Mouse (Mus musculus) erythroid progenitor cell, adult 5-6 weeks (primary cell): ENCODE results near the gene Amn. TPM values are rescaled to one million over a fixed set of nuclear protein-coding genes. Genes with fewer than 3 reads are reported as not detected.

Experiments used
- ATAC-seq: replicated peaks from 2 replicates; pipeline ENCODE4 v1.8.0; 2016; ENCODE audit warnings: moderate number of reproducible peaks, mild to moderate bottlenecking, moderate TSS enrichment, inconsistent platforms; ENCODE audit not compliant: poor library complexity, low FRiP score, severe bottlenecking
- total RNA-seq, 2 experiments: library from RNA; stranded (forward) in 1 of 2; stranded (reverse) in 1 of 2; fragments of 150-400 nt in 1 of 2; fragments of 186-747, 209-891 nt in 1 of 2; gene quantifications; 2 replicates each; pipeline versions ENCODE4 v1.2.3 to v1.2.4; 2015 to 2017; ENCODE audit warnings: low replicate concordance in 2 of 2

Amn gene
- total RNA-seq (2015; ENCODE audit: low replicate concordance): not detected in 2 replicates
- not detected in 2 replicates for total RNA-seq (2017; ENCODE audit: low replicate concordance)

GRCm38 (mm10) chr12:111270629-111271277 is at the start of gene Amn:
Gene Amn, plus strand, starts transcription at chr12:111271095.
- no peak for ATAC-seq

GRCm38 (mm10) chr12:111225197-111225780 is 45.6 kb upstream of the Amn start:
- ATAC-seq: no peak

GRCm38 (mm10) chr12:111227410-111227809 is 43.5 kb upstream of the Amn start:
- no peak for ATAC-seq

GRCm38 (mm10) chr12:111228488-111228887 is 42.4 kb upstream of the Amn start:
- no peak for ATAC-seq

DNA sequence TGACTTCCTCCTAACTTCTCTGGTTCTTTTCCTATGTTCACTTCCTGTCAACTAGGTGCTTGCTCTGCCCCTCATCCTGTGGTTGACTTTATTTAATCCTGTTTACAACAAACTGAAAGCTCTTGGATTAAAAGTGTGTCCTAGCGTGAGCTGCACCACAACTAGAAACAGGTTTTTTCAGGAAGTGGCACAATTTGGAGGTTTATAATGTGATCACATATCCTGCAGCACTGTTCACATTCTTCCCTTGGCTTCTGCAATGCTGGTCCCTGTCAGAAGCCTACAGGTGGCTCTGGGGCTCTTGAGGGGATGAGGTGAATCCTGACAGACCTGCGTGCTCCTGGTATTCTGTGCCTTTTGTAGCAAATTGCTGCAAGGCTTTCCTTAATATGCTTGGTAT is 40.1 kb upstream of the Amn start:
- ATAC-seq: no peak

DNA sequence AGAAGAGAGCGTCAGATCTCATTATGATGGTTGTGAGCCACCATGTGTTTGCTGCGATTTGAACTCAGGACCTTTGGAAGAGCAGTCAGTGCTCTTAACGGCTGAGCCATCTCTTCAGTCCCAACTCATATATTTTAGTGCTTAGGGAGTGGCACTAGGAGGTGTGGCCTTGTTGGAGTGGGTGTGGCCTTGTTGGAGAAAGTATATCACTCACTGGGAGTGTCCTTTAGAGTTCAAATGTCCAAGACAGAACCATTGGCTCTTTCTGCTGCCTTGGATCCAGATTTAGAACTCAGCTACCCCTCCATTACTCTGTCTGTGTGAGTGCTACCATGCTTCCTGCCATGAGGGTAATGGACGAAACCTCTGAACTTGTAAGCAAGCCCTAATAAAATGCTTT is 37.1 kb upstream of the Amn start:
- ATAC-seq: no peak

DNA sequence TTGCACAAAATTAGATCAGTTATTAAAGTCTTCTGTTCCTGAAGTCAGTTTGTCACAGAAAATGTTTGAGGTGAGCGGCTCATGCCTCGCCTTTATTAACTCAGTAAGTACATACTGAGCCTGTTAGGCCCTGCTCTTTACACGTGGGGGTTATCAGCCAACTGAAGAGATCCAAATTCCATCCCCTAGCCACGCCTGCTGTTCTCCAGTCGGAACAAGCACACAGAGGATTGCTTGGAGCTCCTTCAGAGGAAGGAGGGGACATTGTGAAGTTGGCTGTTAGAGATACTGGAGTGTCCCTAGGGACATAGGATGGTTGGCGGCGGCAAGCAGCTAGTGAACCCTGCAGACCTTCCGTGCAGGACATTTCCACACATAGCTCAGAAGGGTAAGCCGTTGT is 36.5 kb upstream of the Amn start:
- ATAC-seq: no peak

DNA sequence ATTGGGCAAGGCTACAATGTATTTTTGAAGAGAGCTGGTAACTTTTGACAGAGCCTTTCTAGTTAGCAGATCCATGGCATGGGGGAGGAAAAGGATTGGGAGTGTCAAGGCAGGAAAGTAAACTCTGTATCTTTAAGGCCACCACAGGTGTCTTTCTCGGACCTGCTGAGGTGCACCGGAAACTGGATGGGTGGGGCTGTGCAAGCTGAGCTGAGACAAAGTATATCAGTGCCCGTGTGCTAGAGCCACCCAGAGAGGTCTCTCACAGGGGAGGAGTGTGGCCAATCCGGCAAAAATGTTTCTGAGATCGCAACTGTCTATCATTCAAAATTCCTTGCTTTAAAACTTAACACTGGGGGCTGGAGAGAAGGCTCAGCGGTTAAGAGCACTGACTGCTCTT is 35.3 kb upstream of the Amn start:
- ATAC-seq: no peak

- no peak for ATAC-seq
Measured at GRCm38 (mm10) chr12:111237611-111238188, 33.2 kb upstream of the Amn start.

DNA sequence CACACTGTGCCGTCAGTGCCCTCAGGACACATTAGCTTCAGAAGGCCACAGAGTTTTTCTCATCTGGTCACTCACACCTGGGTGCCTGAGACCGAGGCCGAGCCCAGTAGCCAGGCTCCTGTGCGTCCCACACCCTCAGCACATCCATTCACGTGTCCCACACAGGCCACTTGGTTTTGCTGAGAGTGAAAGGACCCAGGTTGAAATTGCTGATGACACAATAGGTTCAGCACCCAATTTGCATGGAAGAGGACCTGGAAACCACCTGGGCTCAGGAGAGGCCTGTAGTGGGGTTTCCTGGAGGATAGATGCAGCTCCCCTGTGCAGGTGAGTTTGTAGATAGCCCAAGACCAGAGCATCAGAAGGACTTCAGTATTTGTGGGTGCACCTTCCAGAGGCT is 32.5 kb upstream of the Amn start:
- no peak for ATAC-seq

GRCm38 (mm10) chr12:111238778-111239177 is 32.1 kb upstream of the Amn start:
- ATAC-seq: no peak

DNA sequence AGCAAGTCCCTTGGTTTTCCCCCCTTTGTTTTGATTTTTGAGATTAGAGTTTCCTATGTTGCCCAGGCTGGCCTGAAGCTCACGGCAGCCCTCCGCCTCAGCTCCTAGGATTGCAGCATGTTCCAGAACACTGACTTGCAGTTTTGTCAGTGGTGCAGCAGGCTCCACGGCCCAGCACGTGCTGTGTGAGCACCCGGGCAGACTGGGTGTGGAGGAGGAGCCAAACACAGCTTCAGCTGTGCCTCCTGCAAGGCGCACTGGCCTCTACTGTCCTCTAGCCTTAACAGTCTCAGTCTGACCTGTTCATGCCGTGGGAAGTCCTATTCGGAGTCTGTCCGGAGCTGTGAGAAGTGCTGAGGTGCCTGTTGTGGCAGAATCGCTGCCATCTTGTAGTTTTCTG is 31.0 kb upstream of the Amn start:
- ATAC-seq: no peak

DNA sequence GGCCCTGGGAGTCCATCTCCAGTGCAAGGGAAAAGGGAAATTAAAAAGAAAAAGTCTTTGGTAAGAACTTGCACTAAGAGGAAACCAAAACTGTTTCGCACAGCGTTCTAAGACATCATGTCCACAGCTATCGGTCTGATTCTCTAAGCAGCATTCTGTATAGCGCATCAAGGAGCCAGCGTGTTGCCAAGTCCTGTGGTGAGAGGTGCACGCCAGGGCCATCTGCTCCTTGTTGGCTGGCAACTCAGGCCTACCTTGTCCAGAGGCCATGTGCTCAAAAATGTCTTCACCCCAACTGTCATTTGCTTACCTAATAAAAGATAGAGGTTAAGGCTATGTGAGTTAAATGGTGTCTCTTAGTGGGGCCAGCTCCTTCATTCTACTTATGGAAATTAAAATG is 29.0 kb upstream of the Amn start:
- no peak for ATAC-seq

- no peak for ATAC-seq
Measured at GRCm38 (mm10) chr12:111242346-111242745, 28.5 kb upstream of the Amn start.

DNA sequence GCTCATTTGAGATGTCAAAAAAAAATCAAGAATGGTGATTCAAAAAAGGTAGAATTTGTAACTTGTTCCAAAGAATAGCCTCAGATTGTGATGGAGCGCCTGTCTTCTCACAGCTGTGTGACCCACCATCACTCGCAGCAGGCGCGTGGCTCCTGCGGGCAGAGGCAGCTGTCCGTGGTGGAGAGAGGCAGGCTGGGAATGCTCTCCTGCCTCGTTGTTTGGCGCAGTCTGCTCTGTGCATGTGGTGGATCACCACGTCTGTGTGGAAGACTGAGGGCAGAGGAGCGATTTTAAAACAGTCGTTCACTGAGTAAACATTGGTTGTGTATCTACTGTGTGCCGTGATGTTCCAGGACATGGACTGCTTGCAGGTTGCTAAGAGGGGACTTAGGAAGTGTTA is 27.2 kb upstream of the Amn start:
- no peak for ATAC-seq

DNA sequence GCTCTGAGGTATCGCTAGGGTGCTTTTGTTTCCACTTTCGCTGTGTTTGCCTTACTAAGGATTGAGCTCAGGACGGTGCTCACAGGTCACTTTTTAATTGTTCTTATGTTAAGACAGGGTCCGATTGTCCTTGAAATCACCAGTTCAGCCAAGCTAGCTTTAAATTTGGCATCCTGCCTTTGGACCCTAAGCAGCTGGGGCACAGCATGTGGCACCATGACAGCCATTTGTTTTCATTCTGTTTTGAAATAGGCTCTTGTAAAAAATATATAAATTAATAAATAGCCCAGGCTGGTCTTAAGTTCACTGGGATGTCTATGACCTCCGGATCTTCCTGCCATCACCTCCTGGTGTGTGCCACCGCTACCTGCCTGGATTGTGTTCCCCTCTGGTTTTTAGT is 25.8 kb upstream of the Amn start:
- no peak for ATAC-seq

DNA sequence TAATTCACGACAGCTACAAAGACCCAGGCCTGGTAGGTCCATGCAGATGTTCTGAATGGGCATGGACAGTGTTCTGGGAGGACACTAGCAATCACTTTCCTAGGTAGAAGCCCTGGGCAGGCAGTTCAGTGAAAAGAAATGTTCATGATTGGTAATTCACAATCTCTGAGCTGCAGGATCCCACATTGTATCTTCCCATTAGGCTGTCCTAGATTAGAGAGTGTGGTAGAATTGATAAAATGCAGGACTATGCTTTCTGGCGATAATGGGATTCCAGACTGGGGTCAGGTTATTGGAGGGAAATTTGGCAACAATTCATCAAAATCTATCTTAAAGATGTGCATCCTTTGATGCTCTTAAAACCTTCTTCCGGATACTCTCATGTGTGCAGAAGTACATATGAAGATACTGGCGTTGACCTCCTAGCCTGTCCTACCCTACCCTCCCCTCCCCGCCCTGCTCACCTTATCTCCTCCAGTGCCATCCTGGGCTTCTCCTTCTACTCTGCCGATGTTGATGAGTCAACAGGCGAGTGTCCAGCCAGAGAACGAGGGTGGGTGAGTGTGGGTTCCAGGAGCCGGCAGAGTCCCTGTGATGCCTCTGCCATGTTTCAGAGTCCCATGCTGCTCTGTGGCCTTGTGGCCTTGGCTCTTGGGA is 24.0 kb upstream of the Amn start:
- ATAC-seq: no peak

GRCm38 (mm10) chr12:111249095-111249494 is 21.8 kb upstream of the Amn start:
- ATAC-seq: no peak

- ATAC-seq: no peak
Measured at GRCm38 (mm10) chr12:111250116-111250515, 20.8 kb upstream of the Amn start.

DNA sequence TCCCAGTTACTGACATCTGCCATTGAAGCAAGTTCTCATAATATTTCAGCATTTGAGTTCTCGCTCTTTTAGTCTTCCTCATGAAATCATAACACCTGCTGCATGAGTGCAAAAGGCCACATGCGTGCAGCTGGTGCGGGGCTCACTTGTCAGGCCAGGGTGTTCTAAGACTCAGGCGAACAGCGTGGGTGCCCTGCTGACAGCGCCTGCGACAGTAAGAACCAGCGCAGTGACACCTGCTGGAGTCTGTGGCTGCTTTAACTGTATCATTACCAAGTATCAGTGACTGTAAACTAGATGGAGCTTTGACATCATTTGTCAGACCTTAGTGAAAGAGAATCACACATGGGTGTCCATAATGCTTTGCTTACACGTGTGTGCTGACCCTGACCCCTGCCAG is 19.7 kb upstream of the Amn start:
- ATAC-seq: no peak

GRCm38 (mm10) chr12:111263650-111264049 is 7.2 kb upstream of the Amn start:
- no peak for ATAC-seq
